Mouse (Mus musculus) limb, embryonic 10.5 days (tissue): Measurements from ENCODE around the gene Timp3. TPM values are rescaled to one million over a fixed set of nuclear protein-coding genes. Genes with fewer than 3 reads are reported as not detected.
A peak's percentile ranks its signal among the peaks of the same experiment; 100 is the strongest.

ENCODE experiments used
- DNase-seq: peaks from one replicate; pipeline ENCODE4 v3.0.0-alpha.2; 2017; ENCODE audit warnings: low spot score
- H3K27ac ChIP-seq: fragments of 300-500 bp; sonication (generic); 2 replicates; pipeline ENCODE4 v1.5.1; 2016; ENCODE audit warnings: mild to moderate bottlenecking
- H3K27me3 ChIP-seq: fragments of 300-500 bp; sonication (generic); 2 replicates; pipeline ENCODE4 v1.6.1; 2016; ENCODE audit warnings: low read depth, mild to moderate bottlenecking; ENCODE audit not compliant: poor library complexity, severe bottlenecking
- H3K36me3 ChIP-seq: fragments of 300-500 bp; sonication (generic); 2 replicates; pipeline ENCODE4 v1.6.1; 2016; ENCODE audit warnings: mild to moderate bottlenecking, moderate library complexity
- H3K4me1 ChIP-seq: fragments of 300-500 bp; sonication (generic); 2 replicates; pipeline ENCODE4 v1.6.1; 2016
- H3K4me3 ChIP-seq: fragments of 300-500 bp; sonication (generic); 2 replicates; pipeline ENCODE4 v1.5.1; 2016; ENCODE audit warnings: mild to moderate bottlenecking, moderate library complexity
- H3K9me3 ChIP-seq: fragments of 300-500 bp; sonication (generic); replicated peaks from 2 replicates; pipeline ENCODE4 v1.6.1; 2016; ENCODE audit warnings: mild to moderate bottlenecking
- WGBS: fragments of 180-500 bp; shearing (Covaris S2); methylation state at CpG from one replicate; pipeline ENCODE4 v1.1.7; 2016; 5-methylcytosine and 5-hydroxymethylcytosine counted together
- polyA plus RNA-seq: library from polyadenylated mRNA; unstranded; fragments of >200 nt; fragmentation: Nextera tagmentation; extraction: Ambion mirVana; gene quantifications from 2 replicates; pipeline ENCODE4 v1.2.1, GENCODE M21; 2016

Timp3 gene
- polyA plus RNA-seq, 1 experiment from 2014 or later, result 43.5 TPM

DNA sequence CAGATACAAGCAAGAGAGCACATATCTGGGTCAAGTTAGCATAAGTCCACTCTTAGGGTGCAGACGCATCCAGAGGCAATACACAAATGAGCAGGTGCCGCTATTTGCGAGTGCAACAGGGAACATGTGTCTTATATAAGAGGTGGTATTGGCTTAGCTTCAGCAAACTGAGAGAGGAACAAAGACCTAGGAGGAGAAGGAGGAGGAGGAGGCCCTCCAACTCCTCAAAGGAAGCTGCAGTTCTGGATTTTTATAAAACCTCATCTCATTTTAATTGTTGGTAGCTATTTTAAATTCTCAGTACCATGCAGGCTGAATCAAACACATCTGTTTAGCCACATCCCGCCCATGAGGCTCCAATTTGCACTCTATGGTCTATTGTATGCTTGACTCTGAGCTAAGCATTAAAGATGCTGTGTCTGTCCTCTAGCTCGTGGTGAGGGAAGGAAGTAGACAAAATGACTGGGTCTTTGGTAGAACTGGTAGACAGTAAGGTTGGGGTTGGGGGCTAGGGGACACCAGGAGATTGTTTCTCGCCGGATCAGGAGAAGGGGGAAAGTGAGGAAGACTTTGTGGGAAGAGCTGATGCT lies 20.5 kb upstream of the Timp3 start:
- H3K27me3 ChIP-seq, result no peaks in the 10 kb centered on the region
- WGBS, result 88% methylated on average over 7 of the region's 7 CpGs
- H3K4me1 ChIP-seq, result peaks cover 16% of the 10 kb centered on the region
- H3K9me3 ChIP-seq, result no peaks in the 10 kb centered on the region
- DNase-seq, result no peak
- H3K4me3 ChIP-seq, result no peak overlapping the region
- 0 out of 2 replicates have a peak overlapping the region, but pooled peaks have one; percentile 36 for H3K27ac ChIP-seq
- no peaks in the 10 kb centered on the region for H3K36me3 ChIP-seq

GRCm38 (mm10) chr10:86281238-86281637 lies 18.9 kb upstream of the Timp3 start:
- Histone ChIP-seq H3K36me3 (no peaks in the 10 kb centered on the region), H3K9me3 (no peaks in the 10 kb centered on the region), H3K4me1 (peaks cover 16% of the 10 kb centered on the region), H3K4me3 (no peak overlapping the region), H3K27ac (no peak overlapping the region), H3K27me3 (no peaks in the 10 kb centered on the region)
- DNase-seq, result no peak
- 93% methylated on average over 8 of the region's 8 CpGs for WGBS

DNA sequence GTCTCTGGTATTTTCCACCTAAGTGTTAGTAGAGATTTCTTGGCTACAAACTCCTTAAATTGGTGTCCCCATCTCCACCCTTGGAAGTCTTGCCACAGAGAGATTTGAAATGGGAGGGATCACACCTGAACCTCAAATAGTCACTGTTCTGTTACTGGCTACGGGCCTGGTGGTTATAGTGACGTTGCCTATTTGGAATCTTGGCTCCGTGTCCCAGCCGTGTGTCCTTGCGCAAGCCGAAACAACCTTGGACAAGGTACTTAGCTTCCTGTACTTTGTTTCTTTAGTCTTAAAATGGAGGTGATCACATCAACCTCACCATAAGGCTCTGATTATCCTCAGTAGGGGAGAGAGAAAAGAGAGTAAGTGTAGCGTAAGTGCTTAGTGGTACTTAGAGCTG lies 13.7 kb upstream of the Timp3 start:
- H3K4me1 ChIP-seq, result no peaks in the 10 kb centered on the region
- H3K27ac ChIP-seq, result no peak overlapping the region
- H3K9me3 ChIP-seq, result no peaks in the 10 kb centered on the region
- no peaks in the 10 kb centered on the region for H3K36me3 ChIP-seq
- no peak for DNase-seq
- H3K27me3 ChIP-seq, result no peaks in the 10 kb centered on the region
- 92% methylated on average over 7 of the region's 7 CpGs for WGBS
- H3K4me3 ChIP-seq, result no peak overlapping the region

DNA sequence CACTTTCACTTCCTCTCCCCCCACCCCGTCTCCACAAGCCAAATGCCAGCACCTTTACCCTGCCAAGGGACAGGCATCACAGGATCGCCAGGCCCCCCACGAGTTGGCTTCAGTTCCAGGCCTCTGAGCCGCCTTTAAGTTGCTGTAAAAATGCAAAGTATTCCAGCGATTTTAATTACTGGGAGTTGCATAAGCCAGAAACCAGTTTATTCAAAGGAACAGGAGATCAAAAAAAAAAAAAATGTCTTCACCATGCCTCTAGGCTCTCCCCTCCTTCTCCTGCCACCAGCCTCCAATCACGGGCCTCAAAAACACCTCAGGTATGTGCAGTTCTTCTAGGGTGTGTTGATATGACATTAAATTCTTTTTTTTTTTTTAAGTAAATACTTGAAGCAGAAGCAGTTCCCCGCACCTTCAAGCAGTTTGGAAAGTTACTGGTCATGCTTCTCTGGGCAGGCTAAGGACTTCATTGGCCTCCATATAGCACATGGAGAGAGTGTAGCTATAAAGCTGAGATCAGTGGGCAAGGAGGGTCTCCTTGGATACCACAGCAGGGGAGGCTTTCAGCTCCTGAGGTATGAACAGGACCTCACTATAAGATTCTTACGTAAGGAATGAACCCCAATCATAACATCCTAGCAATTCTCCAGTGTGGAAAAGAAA lies 9.9 kb upstream of the Timp3 start:
- WGBS, result 85% methylated on average over 8 of the region's 8 CpGs
- DNase-seq, result no peak
- H3K27me3 ChIP-seq, result no peaks in the 10 kb centered on the region
- H3K4me1 ChIP-seq, result peaks cover 18% of the 10 kb centered on the region
- H3K9me3 ChIP-seq, result no peaks in the 10 kb centered on the region
- no peaks in the 10 kb centered on the region for H3K36me3 ChIP-seq
- no peak overlapping the region for H3K27ac ChIP-seq
- no peak overlapping the region for H3K4me3 ChIP-seq

DNA sequence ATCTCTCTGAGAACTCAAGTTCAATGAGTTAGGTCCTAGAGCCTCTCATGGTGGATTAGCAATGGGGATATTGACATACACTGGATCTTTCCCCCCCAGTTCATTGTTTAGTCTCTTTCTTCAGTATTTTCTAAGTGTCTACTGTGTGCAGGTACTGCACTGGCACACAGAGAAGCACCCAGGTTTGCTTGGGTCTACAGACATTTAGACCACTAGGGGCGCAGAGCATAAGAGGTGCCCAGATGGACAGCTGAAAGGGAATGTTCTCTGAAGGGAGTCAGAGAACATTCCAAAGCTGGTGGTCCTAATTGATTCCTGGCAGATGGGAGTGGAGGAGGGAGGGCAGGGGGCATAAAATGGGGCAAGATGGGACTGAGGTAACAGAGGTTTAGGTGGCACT lies 6.3 kb upstream of the Timp3 start:
- no peak for DNase-seq
- peak overlapping the region; percentile 91 for H3K27ac ChIP-seq
- H3K27me3 ChIP-seq, result peaks cover 17% of the 10 kb centered on the region
- no peak overlapping the region for H3K4me3 ChIP-seq
- peaks cover 32% of the 10 kb centered on the region for H3K4me1 ChIP-seq
- H3K9me3 ChIP-seq, result no peaks in the 10 kb centered on the region
- WGBS, result 83% methylated on average over 1 of the region's 1 CpGs
- no peaks in the 10 kb centered on the region for H3K36me3 ChIP-seq

GRCm38 (mm10) chr10:86294599-86295365 lies 5.4 kb upstream of the Timp3 start:
- peak overlapping the region; percentile 91 for H3K27ac ChIP-seq
- H3K4me1 ChIP-seq, result peaks cover 33% of the 10 kb centered on the region
- no peaks in the 10 kb centered on the region for H3K36me3 ChIP-seq
- peak; percentile 71 for DNase-seq
- H3K4me3 ChIP-seq, result peak overlapping the region; percentile 44
- no peaks in the 10 kb centered on the region for H3K9me3 ChIP-seq
- peaks cover 23% of the 10 kb centered on the region for H3K27me3 ChIP-seq
- 58% methylated on average over 10 of the region's 10 CpGs for WGBS

- Histone ChIP-seq H3K27me3 (peaks cover 23% of the 10 kb centered on the region), H3K27ac (peak overlapping the region; percentile 91), H3K9me3 (no peaks in the 10 kb centered on the region), H3K4me1 (peaks cover 40% of the 10 kb centered on the region), H3K36me3 (no peaks in the 10 kb centered on the region), H3K4me3 (peak overlapping the region; percentile 44)
- peak; percentile 77 for DNase-seq
- 9% methylated on average over 13 of the region's 13 CpGs for WGBS
Observed at GRCm38 (mm10) chr10:86295454-86296098, 4.6 kb upstream of the Timp3 start.

- no peaks in the 10 kb centered on the region for H3K9me3 ChIP-seq
- peaks cover 23% of the 10 kb centered on the region for H3K27me3 ChIP-seq
- 4% methylated on average over 14 of the region's 14 CpGs for WGBS
- H3K4me3 ChIP-seq, result peak overlapping the region; percentile 44
- H3K36me3 ChIP-seq, result no peaks in the 10 kb centered on the region
- H3K27ac ChIP-seq, result peak overlapping the region; percentile 91
- DNase-seq, result peak; percentile 89
- peaks cover 44% of the 10 kb centered on the region for H3K4me1 ChIP-seq
Observed at GRCm38 (mm10) chr10:86296111-86296510, 4.1 kb upstream of the Timp3 start.

DNA sequence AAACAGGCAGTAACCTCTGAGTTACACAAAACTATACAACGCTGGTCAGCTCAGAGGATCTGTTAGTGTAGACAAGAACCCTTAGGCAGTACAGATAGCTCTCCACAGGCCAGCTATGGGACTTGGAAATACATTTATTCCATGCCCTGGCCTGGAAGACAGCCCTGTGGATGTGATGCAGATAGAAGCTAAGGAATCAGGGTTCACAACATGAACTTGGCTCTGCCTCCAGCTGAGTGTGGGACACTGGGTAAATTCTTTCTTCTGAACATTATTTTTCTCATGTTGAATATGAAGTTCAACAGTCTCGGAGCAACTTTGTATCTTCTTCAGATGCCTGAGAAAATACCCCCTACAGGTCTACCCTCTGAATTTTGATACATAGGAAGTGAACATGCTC lies 2.9 kb upstream of the Timp3 start:
- H3K36me3 ChIP-seq, result no peaks in the 10 kb centered on the region
- H3K4me1 ChIP-seq, result peaks cover 56% of the 10 kb centered on the region
- H3K4me3 ChIP-seq, result no peak overlapping the region
- DNase-seq, result no peak
- peaks cover 23% of the 10 kb centered on the region for H3K27me3 ChIP-seq
- H3K9me3 ChIP-seq, result no peaks in the 10 kb centered on the region
- H3K27ac ChIP-seq, result no peak overlapping the region
- 90% methylated on average over 2 of the region's 2 CpGs for WGBS

DNA sequence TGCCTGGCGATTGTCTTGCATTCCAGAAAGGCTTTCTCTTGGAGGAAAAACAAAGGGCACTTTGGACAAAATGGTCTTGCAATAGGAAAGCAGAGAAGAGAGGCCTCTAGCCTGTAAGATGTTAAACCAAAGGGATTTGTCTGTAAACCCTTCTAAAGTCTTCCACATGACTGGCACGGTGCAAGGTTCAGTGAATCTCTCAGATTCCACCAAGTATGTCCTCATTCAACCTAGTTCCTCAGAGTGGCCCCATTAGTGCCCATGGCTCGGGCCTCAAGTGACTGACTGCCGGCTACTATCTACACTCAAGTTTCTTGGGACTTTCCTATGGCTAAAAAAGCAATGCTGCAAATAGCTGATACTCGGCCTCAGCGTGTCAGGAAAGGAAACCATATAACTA lies 1.8 kb upstream of the Timp3 start:
- H3K36me3 ChIP-seq, result no peaks in the 10 kb centered on the region
- WGBS, result 81% methylated on average over 6 of the region's 6 CpGs
- H3K27ac ChIP-seq, result no peak overlapping the region
- H3K4me1 ChIP-seq, result peaks cover 67% of the 10 kb centered on the region
- H3K4me3 ChIP-seq, result no peak overlapping the region
- H3K9me3 ChIP-seq, result no peaks in the 10 kb centered on the region
- H3K27me3 ChIP-seq, result peaks cover 23% of the 10 kb centered on the region
- no peak for DNase-seq

DNA sequence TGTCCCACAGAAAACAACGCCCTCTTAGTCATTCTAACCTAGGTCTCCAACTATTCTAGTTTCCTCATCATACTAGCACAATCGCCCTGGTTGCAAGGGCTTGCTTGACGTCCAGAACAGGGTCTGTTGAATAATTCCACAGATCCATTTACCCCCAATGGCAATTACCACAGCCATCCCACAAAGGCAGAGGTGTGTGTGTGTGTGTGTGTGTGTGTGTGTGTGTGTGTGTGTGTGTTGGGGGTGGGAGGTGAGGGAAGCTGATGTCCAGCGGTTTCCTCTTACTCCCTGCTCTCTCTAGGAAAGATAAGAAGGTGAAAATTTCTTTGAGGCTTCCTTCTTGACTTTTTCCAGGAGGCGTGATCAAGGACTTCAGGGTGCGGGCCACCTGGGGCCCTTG lies 377 bp upstream of the Timp3 start:
- 31% methylated on average over 6 of the region's 6 CpGs for whole genome bisulfite sequencing
- peak overlapping the region; percentile 91 for H3K27ac ChIP-seq

GRCm38 (mm10) chr10:86301117-86301490 lies 932 bp downstream of the Timp3 start:
- Histone ChIP-seq H3K4me3 (peak overlapping the region; percentile 84), H3K27ac (peak overlapping the region; percentile 91), H3K27me3 (peaks cover 23% of the 10 kb centered on the region), H3K36me3 (peaks cover 4% of the 10 kb centered on the region; the same call in 1 of the 2 replicates), H3K4me1 (peaks cover 58% of the 10 kb centered on the region), H3K9me3 (no peaks in the 10 kb centered on the region)
- WGBS, result 3% methylated on average over 10 of the region's 10 CpGs
- DNase-seq, result no peak

More for the DNA sequence above, 377 bp upstream of the Timp3 start:
- Histone ChIP-seq H3K4me1 (peaks cover 68% of the 10 kb centered on the region), H3K9me3 (no peaks in the 10 kb centered on the region), H3K4me3 (peak overlapping the region; percentile 84), H3K27me3 (peaks cover 23% of the 10 kb centered on the region), H3K36me3 (no peaks in the 10 kb centered on the region)
- no peak for DNase-seq
